Mouse (Mus musculus) forebrain, embryonic 14.5 days (tissue): ENCODE data around the gene Scn3b. TPM values are rescaled to one million over a fixed set of nuclear protein-coding genes. Genes with fewer than 3 reads are reported as not detected.

Source experiments
- ATAC-seq: fragments of 200-750 bp; cut with Nextera tagmentation; 2 replicates; pipeline ENCODE4 v1.8.0; 2017; ENCODE audit warnings: mild to moderate bottlenecking, moderate library complexity
- DNase-seq: peaks from one replicate; pipeline ENCODE4 v3.0.0-alpha.2; 2015; ENCODE audit warnings: low spot score
- H3K27ac ChIP-seq: fragments of 300-500 bp; sonication (generic); 2 replicates; pipeline ENCODE4 v1.5.1; 2014; ENCODE audit warnings: low read depth, mild to moderate bottlenecking, control low read depth, low read length, moderate library complexity
- H3K27me3 ChIP-seq: fragments of 300-500 bp; sonication (generic); replicated peaks from 2 replicates; pipeline ENCODE4 v1.6.1; 2014; ENCODE audit warnings: low read length, control low read depth, mixed read lengths; ENCODE audit not compliant: control insufficient read depth, insufficient read depth
- H3K36me3 ChIP-seq: fragments of 300-500 bp; sonication (generic); 2 replicates; pipeline ENCODE4 v1.6.1; 2014; ENCODE audit warnings: low read length, control low read depth; ENCODE audit not compliant: control insufficient read depth, insufficient read depth
- H3K4me1 ChIP-seq: fragments of 300-500 bp; sonication (generic); 2 replicates; pipeline ENCODE4 v1.6.1; 2014; ENCODE audit warnings: antibody characterized with exemption, low read length, control low read depth; ENCODE audit not compliant: control insufficient read depth, insufficient read depth
- H3K4me2 ChIP-seq: fragments of 300-500 bp; sonication (generic); 2 replicates; pipeline ENCODE4 v1.6.1; 2014; ENCODE audit warnings: mild to moderate bottlenecking, control low read depth, low read length
- H3K4me3 ChIP-seq: fragments of 300-500 bp; sonication (generic); 2 replicates; pipeline ENCODE4 v1.5.1; 2014; ENCODE audit warnings: low read depth, low read length, control low read depth
- H3K9ac ChIP-seq: fragments of 300-500 bp; sonication (generic); 2 replicates; pipeline ENCODE4 v1.6.1; 2014; ENCODE audit warnings: mild to moderate bottlenecking, low read length, control low read depth, moderate library complexity
- H3K9me3 ChIP-seq: fragments of 300-500 bp; sonication (generic); replicated peaks from 2 replicates; pipeline ENCODE4 v1.6.1; 2016; ENCODE audit warnings: low read length, control low read depth, mixed read lengths; ENCODE audit not compliant: control insufficient read depth
- WGBS: fragments of 180-500 bp; shearing (Covaris S2); extraction: QIAGEN DNeasy Blood & Tissue Kit; methylation state at CpG from one replicate; pipeline ENCODE4 v1.1.7; 2014; 5-methylcytosine and 5-hydroxymethylcytosine counted together
- polyA plus RNA-seq: library from polyadenylated mRNA; unstranded; fragments of >200 nt; fragmentation: Nextera tagmentation; extraction: Ambion mirVana; gene quantifications from 2 replicates; pipeline ENCODE4 v1.2.1, GENCODE M21; 2014

Gene Scn3b
- polyA plus RNA-seq, 1 experiment from 2014 or later = 88.6 TPM

GRCm38 (mm10) chr9:40334617-40335016 lies 65.6 kb downstream of the Scn3b start:
- WGBS = 83% methylated on average over 2 of the region's 2 CpGs
- no peak overlapping the region for H3K4me2 ChIP-seq
- ATAC-seq (no peak), DNase-seq (no peak)
- no peak overlapping the region for H3K9ac ChIP-seq
- H3K4me1 ChIP-seq = peaks cover 12% of the 10 kb centered on the region
- peaks cover 3% of the 10 kb centered on the region; the same call in 1 of the 2 replicates for H3K36me3 ChIP-seq
- no peak overlapping the region for H3K27ac ChIP-seq
- no peaks in the 10 kb centered on the region for H3K27me3 ChIP-seq
- no peaks in the 10 kb centered on the region for H3K9me3 ChIP-seq
- no peak overlapping the region for H3K4me3 ChIP-seq

DNA sequence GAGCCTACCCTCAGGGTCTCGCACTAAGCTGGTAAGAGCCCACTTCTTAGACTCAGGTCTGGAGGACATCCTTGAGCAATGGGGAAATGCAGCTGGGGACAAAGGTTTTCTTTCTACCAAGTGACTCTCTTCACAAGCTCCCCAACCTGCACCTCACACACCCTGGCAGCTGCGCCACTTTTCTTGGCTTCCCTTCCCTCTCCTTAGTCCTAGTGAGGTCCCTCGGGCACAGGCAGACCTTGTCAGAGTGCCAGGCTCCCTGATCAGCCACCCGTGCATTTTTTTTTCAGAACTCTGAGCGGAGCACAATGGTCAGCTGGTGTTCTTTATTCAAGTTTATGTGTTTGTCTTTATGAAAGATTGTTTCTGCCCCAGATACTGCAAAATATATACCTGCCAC lies 67.7 kb downstream of the Scn3b start:
- Histone ChIP-seq H3K9me3 (no peaks in the 10 kb centered on the region), H3K9ac (no peak overlapping the region), H3K4me3 (no peak overlapping the region), H3K36me3 (peaks cover 2% of the 10 kb centered on the region; the same call in 1 of the 2 replicates), H3K27ac (peak overlapping the region; percentile 65), H3K4me2 (no peak overlapping the region), H3K27me3 (no peaks in the 10 kb centered on the region), H3K4me1 (peaks cover 12% of the 10 kb centered on the region)
- peak; percentile 79 for ATAC-seq
- peak; percentile 73 for DNase-seq
- 30% methylated on average over 5 of the region's 5 CpGs for WGBS

GRCm38 (mm10) chr9:40337131-40337820 lies 68.3 kb downstream of the Scn3b start:
- Histone ChIP-seq H3K4me3 (no peak overlapping the region), H3K4me2 (no peak overlapping the region), H3K36me3 (no peaks in the 10 kb centered on the region), H3K27me3 (no peaks in the 10 kb centered on the region), H3K27ac (peak overlapping the region; percentile 65; the same call in 1 of the 2 replicates), H3K9me3 (no peaks in the 10 kb centered on the region), H3K4me1 (peaks cover 12% of the 10 kb centered on the region), H3K9ac (no peak overlapping the region)
- WGBS = 48% methylated on average over 4 of the region's 4 CpGs
- peak; percentile 33; the same call in 1 of the 2 replicates for ATAC-seq
- peak; percentile 26 for DNase-seq

DNA sequence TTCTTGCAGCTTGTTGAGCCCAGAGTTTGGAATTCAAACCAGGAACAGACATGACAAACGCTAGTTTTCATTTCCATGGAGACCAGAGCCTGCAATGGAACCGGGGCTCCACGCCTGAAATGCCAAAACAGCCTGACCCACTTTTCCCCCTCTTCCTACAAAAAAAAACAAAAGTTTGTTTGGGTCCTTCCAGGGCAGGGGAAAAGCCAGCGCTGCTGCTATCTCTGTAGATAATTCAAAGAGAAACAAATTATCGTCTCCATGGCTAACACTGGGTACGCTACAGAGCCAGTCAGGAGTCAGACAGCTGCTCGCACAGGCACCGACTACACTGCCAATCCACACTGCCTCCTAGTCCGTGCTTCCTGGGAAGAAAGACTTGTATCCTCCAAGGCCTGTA lies 70.6 kb downstream of the Scn3b start:
- Histone ChIP-seq H3K4me3 (no peak overlapping the region), H3K36me3 (no peaks in the 10 kb centered on the region), H3K27ac (no peak overlapping the region), H3K9ac (no peak overlapping the region), H3K4me1 (peaks cover 17% of the 10 kb centered on the region), H3K4me2 (no peak overlapping the region), H3K9me3 (no peaks in the 10 kb centered on the region), H3K27me3 (no peaks in the 10 kb centered on the region)
- ATAC-seq (no peak), DNase-seq (no peak)
- 81% methylated on average over 9 of the region's 9 CpGs for WGBS

Other genes starting within 250 kb of the Scn3b start
- not detected in 2 replicates for gene Olfr981, start 247.8 kb upstream of the Scn3b start, polyA plus RNA-seq
- gene Olfr982, start 195.4 kb upstream of the Scn3b start, polyA plus RNA-seq = not detected in 2 replicates
- gene Olfr983, start 175.6 kb upstream of the Scn3b start, polyA plus RNA-seq = not detected in 2 replicates
- gene Olfr984, start 155.0 kb upstream of the Scn3b start, polyA plus RNA-seq = not detected in 2 replicates
- gene Olfr985, start 139.0 kb upstream of the Scn3b start, polyA plus RNA-seq = not detected in 2 replicates
- gene Tmem225, start 121.1 kb upstream of the Scn3b start, polyA plus RNA-seq = not detected in 2 replicates
- gene Olfr986, start 88.3 kb upstream of the Scn3b start, polyA plus RNA-seq = not detected in 2 replicates
- gene Zfp202, start 76.9 kb upstream of the Scn3b start, polyA plus RNA-seq = 8.5 and 12.0 TPM in 2 replicates